Mouse (Mus musculus) brain, adult 2 months (tissue): Measurements from ENCODE around the gene Gm47985.

Source experiments
- DNase-seq: peaks from one replicate; pipeline ENCODE4 v3.0.0; 2011; ENCODE audit warnings: low read depth, low spot score

Gm47985 gene

GRCm38 (mm10) chr1:151219045-151219444 is 36.7 kb downstream of the Gm47985 start:
- DNase-seq = no peak

GRCm38 (mm10) chr1:151220098-151220497 is 37.8 kb downstream of the Gm47985 start:
- no peak for DNase-seq

GRCm38 (mm10) chr1:151222561-151223267 is 40.4 kb downstream of the Gm47985 start:
- DNase-seq = no peak

GRCm38 (mm10) chr1:151223377-151223776 is 41.0 kb downstream of the Gm47985 start:
- DNase-seq = no peak

GRCm38 (mm10) chr1:151224536-151224935 is 42.2 kb downstream of the Gm47985 start:
- no peak for DNase-seq

GRCm38 (mm10) chr1:151227506-151227905 is 45.2 kb downstream of the Gm47985 start:
- no peak for DNase-seq

GRCm38 (mm10) chr1:151228320-151228989 is 46.1 kb downstream of the Gm47985 start:
- no peak for DNase-seq

GRCm38 (mm10) chr1:151232346-151232745 is 50.0 kb downstream of the Gm47985 start:
- DNase-seq = no peak

GRCm38 (mm10) chr1:151233756-151234155 is 51.4 kb downstream of the Gm47985 start:
- DNase-seq = no peak
